Mouse (Mus musculus) erythroblast, adult 5-6 weeks (primary cell): ENCODE measurements around the gene Esyt3. TPM values are rescaled to one million over a fixed set of nuclear protein-coding genes. Genes with fewer than 3 reads are reported as not detected.

Experiments
- ATAC-seq: replicated peaks from 2 replicates; pipeline ENCODE4 v1.8.0; 2016; ENCODE audit warnings: moderate number of reproducible peaks, mild to moderate bottlenecking, moderate TSS enrichment, inconsistent platforms; ENCODE audit not compliant: poor library complexity, low FRiP score, severe bottlenecking
- total RNA-seq, 2 experiments: library from RNA; stranded (forward) in 1 of 2; stranded (reverse) in 1 of 2; fragments of 150-400 nt in 1 of 2; fragments of 200-764, 138-1000 nt in 1 of 2; gene quantifications; 2 replicates each; pipeline versions ENCODE4 v1.2.3 to v1.2.4; 2015 to 2017; ENCODE audit warnings: low replicate concordance in 2 of 2

Gene Esyt3
- not detected in 2 replicates for total RNA-seq (2015; ENCODE audit: low replicate concordance)
- total RNA-seq (2017; ENCODE audit: low replicate concordance), result not detected in 2 replicates

DNA sequence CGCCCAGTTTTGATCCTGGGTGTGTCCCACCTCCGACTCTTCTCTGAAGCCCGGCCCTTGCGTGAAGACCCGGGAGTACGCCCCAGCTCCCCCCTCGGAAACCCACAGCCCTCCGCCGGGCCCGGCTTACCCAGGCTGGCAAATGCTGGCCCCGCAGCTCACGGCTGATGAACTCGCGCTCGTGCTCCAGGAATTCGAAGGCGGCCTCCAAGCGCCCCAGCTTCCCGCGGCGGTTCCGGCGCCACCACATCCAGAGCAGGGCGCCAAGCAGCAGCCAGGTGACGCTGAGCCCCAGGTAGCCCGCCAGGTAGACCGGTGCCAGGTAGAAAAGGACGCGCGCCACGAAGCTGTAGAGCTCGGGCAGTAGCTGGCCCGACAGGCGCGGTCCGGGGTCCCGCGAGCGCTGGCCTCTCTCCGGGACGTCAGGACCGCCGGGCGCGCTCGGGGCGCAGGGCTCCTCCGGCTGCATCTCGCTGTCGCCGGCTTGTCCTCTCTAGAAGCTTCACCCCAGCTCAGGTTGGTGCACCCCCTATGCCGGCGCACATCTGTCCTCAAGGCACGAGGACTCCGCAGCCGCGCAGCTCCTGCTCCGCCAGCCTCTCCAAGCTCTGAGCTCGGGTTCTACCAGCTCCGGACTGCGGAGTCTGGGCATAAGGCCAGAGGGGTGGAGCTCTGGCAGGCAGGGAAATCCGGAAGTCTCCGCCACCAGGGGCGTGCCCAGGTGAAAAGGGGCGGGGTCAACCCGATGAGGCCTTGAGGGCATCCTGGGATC is at the start of gene Esyt3:
Gene Esyt3, minus strand, starts transcription at position 637 of the 772 bp plus-strand sequence.
- no peak for ATAC-seq

DNA sequence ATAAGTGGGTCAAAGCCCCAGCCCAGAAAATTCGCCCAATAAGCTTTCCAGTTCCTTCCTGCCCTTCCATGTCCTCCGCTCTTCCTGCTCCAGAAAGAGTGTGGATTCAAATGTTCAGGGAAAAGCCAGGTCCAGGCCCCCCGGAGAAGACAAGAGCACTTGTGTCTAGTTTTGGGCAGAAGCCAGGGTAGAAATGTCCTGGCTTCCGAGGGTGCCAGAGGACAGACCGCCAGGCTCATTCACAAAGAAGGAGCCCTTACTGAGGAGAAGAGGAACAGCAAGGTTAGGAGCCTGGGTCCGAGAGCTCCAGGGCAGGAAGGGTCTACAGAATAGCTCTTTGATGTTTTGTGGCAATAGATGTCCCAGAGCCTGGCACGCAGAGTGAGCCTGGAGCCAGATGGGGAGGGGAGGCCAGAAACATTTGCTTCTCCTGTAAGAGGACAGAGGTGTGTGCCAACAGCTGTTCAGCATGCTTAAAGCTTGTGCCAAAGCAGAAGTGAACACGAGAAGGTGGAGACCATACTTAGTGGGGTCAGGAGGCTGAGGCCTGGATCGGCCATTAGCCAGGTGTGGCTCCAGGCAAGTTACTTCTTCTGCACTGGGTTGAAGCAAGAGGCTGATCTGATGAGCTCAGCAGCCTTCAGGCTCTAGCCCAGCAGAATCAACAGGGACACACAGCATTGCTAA is 43.1 kb upstream of the Esyt3 start:
- ATAC-seq, result no peak

- no peak for ATAC-seq
Measured at GRCm38 (mm10) chr9:99400781-99401180, 42.4 kb upstream of the Esyt3 start.

DNA sequence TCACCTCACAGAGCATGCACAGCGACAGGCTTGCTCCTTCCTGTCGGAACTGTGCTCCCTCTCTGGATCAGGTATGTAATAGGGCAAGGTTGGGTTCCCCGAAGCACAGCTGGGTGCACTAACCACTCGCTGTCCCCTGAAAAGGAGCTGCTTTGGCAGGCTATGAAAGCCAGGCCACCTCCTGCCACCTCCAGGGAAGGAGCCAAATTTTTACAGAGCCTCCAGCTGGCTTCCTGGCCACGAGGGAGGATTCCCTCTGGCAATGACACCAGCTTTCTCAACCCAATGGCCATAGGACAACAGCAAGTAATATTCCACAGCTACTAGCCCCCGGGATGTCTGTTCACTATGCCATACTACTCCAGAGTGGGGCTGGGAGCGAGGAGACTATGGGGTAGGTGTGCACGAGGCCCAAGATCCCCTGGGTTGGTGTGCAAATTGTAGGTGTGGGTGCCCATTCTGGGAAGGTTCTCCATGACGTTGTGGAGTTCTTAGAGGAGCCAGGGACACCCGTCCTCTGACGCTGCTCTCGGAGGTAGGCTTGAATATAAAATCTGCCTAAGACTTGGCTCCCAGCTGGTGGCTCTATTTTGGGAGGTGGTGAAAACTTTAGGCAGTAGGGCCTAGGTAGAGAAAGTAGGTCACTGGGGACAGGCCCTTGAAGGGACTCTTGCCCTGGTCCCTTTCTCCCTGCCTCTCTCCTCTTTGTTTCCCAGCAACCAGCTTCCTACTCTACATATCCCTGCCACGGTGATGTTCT is 38.9 kb upstream of the Esyt3 start:
- no peak for ATAC-seq

DNA sequence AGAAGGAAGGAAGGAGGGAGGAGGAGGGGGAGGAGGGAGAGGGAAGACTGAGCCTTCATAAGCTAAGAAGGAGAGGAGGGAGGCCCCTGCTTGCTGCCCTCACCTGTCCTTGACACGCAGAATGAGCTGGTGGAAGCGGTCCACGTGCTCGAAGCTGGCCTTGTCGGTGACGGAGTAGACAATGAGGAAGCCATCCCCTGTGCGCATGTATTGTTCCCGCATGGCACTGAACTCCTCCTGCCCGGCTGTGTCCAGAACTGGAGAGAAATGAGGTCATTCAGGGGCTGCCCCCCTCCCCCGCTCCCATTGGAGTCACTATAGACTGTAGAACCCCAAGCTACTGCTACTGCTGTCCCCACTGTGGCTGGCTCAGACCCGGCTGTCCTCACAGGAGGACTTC is 36.0 kb upstream of the Esyt3 start:
- ATAC-seq, result no peak

- no peak for ATAC-seq
Measured at GRCm38 (mm10) chr9:99393146-99393545, 34.8 kb upstream of the Esyt3 start.

DNA sequence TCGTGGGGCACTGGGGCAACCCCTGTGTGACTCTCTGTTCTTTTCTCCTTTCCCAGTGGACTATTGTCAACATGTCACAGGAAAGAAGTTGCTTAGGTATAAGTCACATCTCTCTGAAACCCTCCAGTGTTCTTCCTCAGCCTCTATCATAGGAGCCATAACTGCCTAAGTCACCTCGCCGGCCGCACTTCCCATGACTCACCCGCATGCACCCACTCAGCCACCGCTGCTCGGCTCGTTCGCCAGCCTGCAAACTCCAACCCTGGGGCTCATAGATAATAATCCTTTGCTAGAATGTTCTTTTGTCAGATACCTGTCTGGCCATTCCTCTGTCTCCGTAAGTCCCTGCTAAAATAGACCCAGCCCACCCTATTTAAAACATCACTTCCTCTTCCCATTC is 33.2 kb upstream of the Esyt3 start:
- no peak for ATAC-seq

- no peak for ATAC-seq
Measured at GRCm38 (mm10) chr9:99390716-99391115, 32.4 kb upstream of the Esyt3 start.

- ATAC-seq, result no peak
Measured at GRCm38 (mm10) chr9:99390201-99390600, 31.8 kb upstream of the Esyt3 start.

- ATAC-seq, result no peak
Measured at GRCm38 (mm10) chr9:99389506-99389905, 31.1 kb upstream of the Esyt3 start.

DNA sequence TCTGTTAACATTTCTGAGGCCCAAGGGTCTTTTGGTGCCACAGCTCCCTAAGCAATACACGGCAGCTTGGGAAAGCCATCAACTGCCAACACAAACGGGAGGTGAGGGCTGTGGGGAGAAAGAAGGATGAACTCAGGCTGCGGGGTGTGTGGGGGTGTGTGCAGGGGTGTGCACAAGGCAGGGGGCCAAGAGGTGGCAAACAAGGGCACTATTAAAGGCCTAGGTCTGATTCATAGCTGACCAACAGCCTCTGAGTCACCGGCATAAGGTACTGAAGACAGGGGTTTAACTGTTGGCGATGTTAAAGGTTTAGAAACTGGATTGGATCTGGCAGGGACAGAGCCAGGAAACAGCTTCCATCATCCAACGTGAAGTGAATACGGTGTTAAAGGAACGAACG is 30.5 kb upstream of the Esyt3 start:
- no peak for ATAC-seq

DNA sequence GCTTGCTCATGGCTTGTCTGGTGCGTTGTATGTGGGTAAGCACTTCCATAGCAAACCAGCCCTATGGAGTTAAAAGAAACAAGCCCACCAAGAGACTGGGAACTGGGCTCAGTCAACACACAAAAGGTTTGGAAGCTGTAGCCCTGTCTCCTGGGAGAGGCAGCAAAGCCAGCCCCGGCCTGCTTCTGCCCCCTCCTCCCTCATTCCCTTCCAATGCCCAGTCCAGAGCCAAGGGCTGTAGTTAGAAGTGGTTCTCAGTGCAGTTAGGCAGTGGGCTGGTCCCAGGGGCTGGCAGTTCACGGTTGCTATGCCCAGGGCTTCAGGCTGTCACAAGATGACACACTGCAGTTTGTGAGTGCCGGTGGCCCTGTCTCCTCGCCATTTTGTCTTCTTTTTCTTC is 29.7 kb upstream of the Esyt3 start:
- ATAC-seq, result no peak

GRCm38 (mm10) chr9:99382556-99382955 is 24.2 kb upstream of the Esyt3 start:
- no peak for ATAC-seq

GRCm38 (mm10) chr9:99379194-99379593 is 20.8 kb upstream of the Esyt3 start:
- ATAC-seq, result no peak

DNA sequence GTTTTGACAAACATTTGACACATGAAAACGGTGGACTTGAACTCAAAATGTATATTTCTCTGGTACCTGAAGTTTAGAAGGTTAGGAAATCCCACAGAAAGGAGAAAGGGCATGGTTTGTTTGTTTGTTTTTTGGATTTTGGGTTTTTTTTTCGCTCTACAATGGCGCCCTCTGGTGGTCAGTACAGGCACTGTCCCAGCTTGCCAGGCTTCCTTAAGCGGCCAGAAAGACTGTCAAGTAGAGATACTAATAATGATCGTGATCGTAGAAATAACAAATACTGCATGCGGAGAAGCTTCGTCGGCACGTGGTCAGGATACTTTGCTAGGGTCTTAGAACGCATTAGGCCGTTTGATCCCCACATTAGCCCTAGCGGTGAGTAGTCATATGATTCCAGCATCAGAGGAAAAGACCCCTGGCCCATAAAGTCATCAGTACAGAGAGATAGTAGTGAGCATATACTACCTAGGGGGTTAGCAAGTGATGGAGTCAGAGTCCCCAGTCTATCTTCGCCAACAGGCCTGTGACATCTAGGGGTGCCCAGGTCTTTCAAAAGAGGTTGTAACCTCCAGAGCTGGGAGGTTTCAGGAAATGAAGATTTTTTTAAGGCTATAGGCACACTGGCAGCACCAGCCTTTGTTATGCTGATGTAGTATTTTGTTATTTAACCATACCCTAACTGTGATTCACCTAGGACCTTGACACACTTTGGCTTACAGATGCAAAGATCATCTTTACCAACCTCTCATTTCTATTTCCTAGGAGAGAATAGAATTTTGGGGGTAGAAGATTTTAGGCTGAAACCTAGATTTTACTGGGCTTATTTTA is 18.4 kb upstream of the Esyt3 start:
- ATAC-seq, result peak; percentile 70

GRCm38 (mm10) chr9:99368431-99368830 is 10.1 kb upstream of the Esyt3 start:
- ATAC-seq, result no peak

- ATAC-seq, result no peak
Measured at GRCm38 (mm10) chr9:99365906-99366305, 7.5 kb upstream of the Esyt3 start.

DNA sequence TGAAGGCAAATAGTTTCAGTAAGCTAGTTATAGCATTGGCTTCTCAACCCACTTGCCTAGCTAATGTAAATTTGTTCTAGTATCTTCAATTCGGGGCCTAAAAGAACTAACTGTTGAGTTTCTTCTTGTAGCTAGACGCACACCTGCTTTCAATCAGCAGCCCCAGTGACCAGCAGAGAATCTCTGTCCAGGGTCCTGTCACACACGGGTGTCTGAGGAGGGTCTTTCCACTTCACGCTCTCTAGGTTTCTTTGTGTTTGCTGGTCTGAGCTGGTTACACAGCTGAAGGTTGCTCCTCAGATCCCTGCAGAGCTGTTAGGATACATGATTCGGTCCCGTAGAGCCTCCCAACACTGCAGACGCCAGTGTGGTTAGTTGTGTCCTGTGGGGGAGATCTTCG is 4.7 kb upstream of the Esyt3 start:
- ATAC-seq, result no peak

- ATAC-seq, result no peak
Measured at GRCm38 (mm10) chr9:99361946-99362345, 3.6 kb upstream of the Esyt3 start.

GRCm38 (mm10) chr9:99359012-99359411 is 655 bp upstream of the Esyt3 start:
- ATAC-seq, result no peak
